Mouse (Mus musculus) midbrain, embryonic 12.5 days (tissue): Measurements from ENCODE around the gene Gm29094. TPM values are rescaled to one million over a fixed set of nuclear protein-coding genes. Genes with fewer than 3 reads are reported as not detected.
"Not testable (repeated sequence)": the region's sequence is repeated elsewhere in the genome, so short reads cannot be mapped to it uniquely, and the experiment has no call there.

Experiments used
- ATAC-seq: fragments of 200-750 bp; cut with Nextera tagmentation; 2 replicates; pipeline ENCODE4 v1.8.0; 2017; ENCODE audit warnings: low read depth, moderate TSS enrichment, moderate library complexity; ENCODE audit not compliant: low FRiP score
- H3K27ac ChIP-seq: fragments of 300-500 bp; sonication (generic); replicated peaks from 2 replicates; pipeline ENCODE4 v1.5.1; 2016; ENCODE audit warnings: mild to moderate bottlenecking
- H3K27me3 ChIP-seq: fragments of 300-500 bp; sonication (generic); 2 replicates; pipeline ENCODE4 v1.6.1; 2016; ENCODE audit warnings: mild to moderate bottlenecking
- H3K36me3 ChIP-seq: fragments of 300-500 bp; sonication (generic); 2 replicates; pipeline ENCODE4 v1.6.1; 2016
- H3K4me1 ChIP-seq: fragments of 300-500 bp; sonication (generic); 2 replicates; pipeline ENCODE4 v1.6.1; 2016
- H3K4me2 ChIP-seq: fragments of 300-500 bp; sonication (generic); replicated peaks from 2 replicates; pipeline ENCODE4 v1.6.1; 2016; ENCODE audit warnings: mild to moderate bottlenecking, moderate library complexity
- H3K4me3 ChIP-seq: fragments of 300-500 bp; sonication (generic); 2 replicates; pipeline ENCODE4 v1.5.1; 2016; ENCODE audit warnings: mild to moderate bottlenecking
- H3K9ac ChIP-seq: fragments of 300-500 bp; sonication (generic); replicated peaks from 2 replicates; pipeline ENCODE4 v1.6.1; 2016; ENCODE audit warnings: mild to moderate bottlenecking, moderate library complexity
- H3K9me3 ChIP-seq: fragments of 300-500 bp; sonication (generic); 2 replicates; pipeline ENCODE4 v1.6.1; 2016; ENCODE audit warnings: mild to moderate bottlenecking
- WGBS: fragments of 180-500 bp; shearing (Covaris S2); methylation state at CpG from one replicate; pipeline ENCODE4 v1.1.7; 2016; 5-methylcytosine and 5-hydroxymethylcytosine counted together
- polyA plus RNA-seq: library from polyadenylated mRNA; unstranded; fragments of >200 nt; fragmentation: Nextera tagmentation; extraction: Ambion mirVana; gene quantifications from 2 replicates; pipeline ENCODE4 v1.2.1, GENCODE M21; 2016

The Gm29094 gene
- polyA plus RNA-seq, 1 experiment from 2014 or later: not detected

DNA sequence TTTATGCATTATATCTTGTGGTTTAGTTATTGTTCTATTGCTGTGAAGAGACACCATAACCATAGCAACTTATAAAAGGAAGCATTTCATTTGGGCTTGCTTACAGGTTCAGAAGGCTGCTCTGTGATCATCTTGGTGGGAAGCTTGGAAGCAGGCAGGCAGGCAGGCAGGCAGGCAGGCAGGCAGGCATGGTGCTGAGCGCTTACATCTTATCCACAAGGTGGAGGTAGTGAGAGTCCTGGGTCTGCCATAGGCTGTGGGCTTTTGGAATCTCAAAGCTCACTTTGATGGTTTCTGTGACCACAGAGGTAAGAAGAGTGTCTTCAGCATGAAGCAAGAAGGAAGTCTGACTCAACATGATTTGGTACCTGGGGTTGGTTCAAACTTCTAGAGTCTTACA is 13.2 kb downstream of the Gm29094 start:
- peak; percentile 27 for ATAC-seq
- WGBS: 54% methylated on average over 1 of the region's 1 CpGs
- not testable (repeated sequence) for H3K4me3 ChIP-seq

DNA sequence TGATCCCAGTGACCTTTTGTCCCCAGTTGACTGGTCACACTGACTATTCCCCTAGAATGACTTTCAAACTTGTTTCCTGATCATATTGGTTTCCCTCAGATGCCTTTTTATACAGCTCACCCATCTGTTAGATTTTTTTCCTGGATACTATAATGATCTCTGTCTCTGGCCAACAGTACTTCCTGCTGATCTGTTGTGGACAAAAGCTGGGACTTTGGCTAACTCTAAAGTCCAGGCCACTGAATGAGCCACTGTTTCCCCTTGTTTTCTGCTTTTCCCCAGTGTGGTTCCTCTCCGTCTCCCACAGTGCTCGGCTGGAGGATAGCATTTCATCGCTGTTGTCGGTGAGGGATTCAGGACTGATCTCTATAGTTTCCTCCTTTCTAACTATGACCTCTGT is 19.0 kb downstream of the Gm29094 start:
- H3K9ac ChIP-seq, ATAC-seq, H3K27me3 ChIP-seq, H3K4me2 ChIP-seq, H3K4me1 ChIP-seq, H3K27ac ChIP-seq, H3K9me3 ChIP-seq, H3K36me3 ChIP-seq, H3K4me3 ChIP-seq: not testable (repeated sequence)
- WGBS: 87% methylated on average over 4 of the region's 4 CpGs

More for the DNA sequence above, 13.2 kb downstream of the Gm29094 start:
- H3K4me1 ChIP-seq, H3K9ac ChIP-seq, H3K9me3 ChIP-seq, H3K27me3 ChIP-seq, H3K36me3 ChIP-seq, H3K4me2 ChIP-seq, H3K27ac ChIP-seq: not testable (repeated sequence)

DNA sequence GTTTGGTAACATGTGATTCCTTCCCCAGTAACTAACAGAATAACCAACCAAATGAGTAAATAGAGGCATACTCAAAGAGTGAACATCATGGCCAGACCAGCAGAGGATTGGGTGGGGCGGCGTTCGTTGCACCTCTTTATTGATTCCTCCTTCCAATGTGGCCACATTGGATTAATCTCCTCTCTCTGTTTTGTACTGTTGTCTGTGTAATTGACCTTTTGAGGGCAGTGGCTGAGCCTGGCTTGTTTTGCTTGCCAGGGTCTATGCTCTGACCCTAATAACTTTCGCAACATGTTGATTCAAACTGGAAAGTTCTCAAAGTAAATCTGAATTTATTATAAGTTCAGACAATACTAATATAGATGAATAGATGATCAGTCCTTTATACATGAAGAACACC is 20.5 kb downstream of the Gm29094 start:
- H3K9ac ChIP-seq, H3K4me2 ChIP-seq, H3K36me3 ChIP-seq, H3K9me3 ChIP-seq, H3K27ac ChIP-seq, H3K4me1 ChIP-seq, H3K4me3 ChIP-seq, ATAC-seq, H3K27me3 ChIP-seq: not testable (repeated sequence)
- WGBS: 90% methylated on average over 3 of the region's 4 CpGs

DNA sequence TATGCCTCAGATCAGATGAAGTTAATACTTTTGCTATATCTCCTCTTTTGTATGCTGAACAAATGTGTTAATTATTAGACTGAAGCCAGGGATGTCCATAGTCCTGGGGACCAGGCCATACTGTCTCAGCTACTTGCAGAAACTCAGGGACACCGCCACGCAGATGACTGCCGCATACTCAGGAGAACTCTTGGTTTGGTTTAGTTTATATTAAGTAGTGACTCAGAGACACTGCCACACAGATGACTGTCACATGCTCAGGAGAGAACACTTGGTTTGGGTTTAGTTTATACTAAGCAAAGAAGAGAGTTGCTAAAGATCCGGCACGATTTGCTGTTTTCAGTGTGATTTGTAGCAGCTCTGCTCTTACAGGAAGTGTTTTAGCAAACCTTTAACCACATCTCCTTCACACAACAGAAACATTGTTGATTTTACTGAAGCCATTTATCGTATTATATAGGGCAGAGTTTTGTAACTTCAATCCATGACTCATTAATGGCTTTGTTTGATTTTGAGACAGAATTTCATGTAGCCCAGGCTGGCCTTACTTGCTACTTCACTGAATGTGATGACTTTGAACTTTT is 21.6 kb downstream of the Gm29094 start:
- ATAC-seq, H3K4me3 ChIP-seq, H3K36me3 ChIP-seq, H3K4me2 ChIP-seq, H3K27me3 ChIP-seq, H3K4me1 ChIP-seq, H3K9ac ChIP-seq, H3K9me3 ChIP-seq, H3K27ac ChIP-seq: not testable (repeated sequence)
- WGBS: 90% methylated on average over 6 of the region's 6 CpGs

DNA sequence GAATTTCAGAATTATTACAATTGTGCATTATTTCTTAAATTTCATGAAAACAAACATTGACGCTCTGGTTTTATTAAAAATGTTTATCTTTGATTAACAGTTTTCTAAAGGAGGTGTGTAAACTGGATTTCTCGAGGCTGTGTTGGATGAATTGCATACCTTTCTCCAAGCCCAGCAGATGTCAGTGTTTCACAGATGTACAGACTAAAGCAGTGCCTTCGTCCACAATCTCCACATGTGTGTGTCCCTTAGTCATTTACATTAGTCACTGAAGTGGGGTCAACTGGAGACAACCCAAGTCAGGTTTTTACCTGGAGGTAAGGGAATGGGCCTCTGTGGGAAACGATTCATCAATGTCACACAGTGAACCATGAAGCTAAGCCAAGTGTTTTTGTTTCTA is 26.9 kb downstream of the Gm29094 start:
- 61% methylated on average over 4 of the region's 4 CpGs for WGBS
- Histone ChIP-seq H3K4me2 (no peak overlapping the region), H3K4me1 (no peaks in the 10 kb centered on the region), H3K27me3 (no peaks in the 10 kb centered on the region), H3K9ac (no peak overlapping the region), H3K9me3 (no peaks in the 10 kb centered on the region), H3K4me3 (no peak overlapping the region), H3K36me3 (no peaks in the 10 kb centered on the region), H3K27ac (no peak overlapping the region)
- no peak for ATAC-seq

DNA sequence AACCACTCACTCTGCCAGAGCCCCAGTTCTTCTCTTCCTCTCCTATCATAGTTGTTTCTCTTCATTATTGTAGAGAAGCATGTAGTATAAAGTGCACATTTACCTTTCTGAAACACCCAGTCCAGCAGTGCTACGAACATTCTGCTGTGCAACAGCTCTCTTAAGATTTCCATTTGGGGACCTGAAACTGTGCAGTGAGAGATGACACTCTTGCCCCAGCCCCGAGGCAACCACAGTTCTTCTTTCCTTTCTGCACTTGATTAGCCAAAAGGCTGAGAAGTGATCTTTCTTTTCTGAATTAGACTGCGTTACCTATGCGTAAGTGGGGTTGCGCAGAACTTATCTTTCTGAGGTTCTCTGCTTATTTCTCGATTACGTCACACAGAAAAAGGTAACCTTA is 28.9 kb downstream of the Gm29094 start:
- no peaks in the 10 kb centered on the region for H3K27me3 ChIP-seq

DNA sequence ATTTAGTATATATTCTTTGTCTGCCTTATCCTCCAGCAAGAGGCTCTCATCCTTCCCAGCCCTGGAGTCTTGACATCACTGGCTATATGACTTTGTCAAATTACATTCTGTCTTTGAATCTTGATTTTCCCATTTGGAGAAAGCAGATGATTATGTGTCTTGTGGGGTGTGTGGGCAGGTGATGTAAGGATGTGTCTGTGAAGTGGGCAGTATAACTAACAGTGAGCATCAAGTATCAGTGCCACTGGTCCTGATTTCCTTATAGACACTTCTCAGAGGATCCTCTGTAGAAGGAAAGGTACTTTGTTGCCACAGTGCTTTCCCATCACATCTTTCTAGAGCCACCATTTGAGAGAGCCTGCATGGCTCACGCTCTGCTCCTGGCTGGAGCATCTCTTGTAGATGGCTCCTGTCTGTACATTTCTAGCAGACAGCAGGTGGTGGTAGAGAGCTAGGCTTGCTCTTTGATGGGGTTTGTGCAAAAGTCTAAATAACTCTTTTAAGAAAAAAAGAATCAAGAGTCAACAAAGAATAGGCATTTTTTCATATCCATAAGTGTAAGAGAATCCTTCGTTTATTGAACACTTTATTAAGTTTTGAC is 31.8 kb downstream of the Gm29094 start:
- H3K27ac ChIP-seq, H3K27me3 ChIP-seq, ATAC-seq, H3K9ac ChIP-seq, H3K4me1 ChIP-seq, H3K4me2 ChIP-seq, H3K36me3 ChIP-seq, H3K9me3 ChIP-seq, H3K4me3 ChIP-seq: not testable (repeated sequence)
- 72% methylated on average over 2 of the region's 2 CpGs for WGBS

More for the DNA sequence above, 28.9 kb downstream of the Gm29094 start:
- Histone ChIP-seq H3K36me3 (no peaks in the 10 kb centered on the region), H3K4me1 (no peaks in the 10 kb centered on the region), H3K4me2 (no peak overlapping the region), H3K9ac (no peak overlapping the region), H3K9me3 (no peaks in the 10 kb centered on the region), H3K27ac (no peak overlapping the region), H3K4me3 (no peak overlapping the region)
- WGBS: 94% methylated on average over 7 of the region's 7 CpGs
- ATAC-seq: no peak

DNA sequence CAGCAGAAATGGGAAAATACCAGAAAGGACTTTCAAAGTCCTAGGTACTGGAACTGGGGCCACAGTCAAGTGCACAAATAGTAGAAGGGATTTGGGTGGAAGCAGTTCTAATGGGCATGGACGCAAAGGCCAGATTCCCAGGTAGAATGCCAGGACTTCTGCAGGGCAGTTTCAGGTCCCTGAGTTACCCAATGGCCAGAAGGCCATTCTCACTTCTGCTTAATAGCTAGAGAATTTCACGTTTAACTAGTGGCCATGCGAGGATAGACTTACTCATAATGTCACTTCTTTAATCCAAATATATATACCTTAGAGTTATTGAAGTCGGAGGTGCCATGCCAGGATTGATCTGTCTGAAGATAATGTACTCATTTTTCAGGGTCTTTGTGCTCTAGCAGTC is 38.0 kb downstream of the Gm29094 start:
- H3K4me3 ChIP-seq, ATAC-seq, H3K36me3 ChIP-seq, H3K27ac ChIP-seq, H3K4me2 ChIP-seq, H3K9ac ChIP-seq, H3K9me3 ChIP-seq, H3K4me1 ChIP-seq, H3K27me3 ChIP-seq: not testable (repeated sequence)
- 89% methylated on average over 4 of the region's 4 CpGs for WGBS

DNA sequence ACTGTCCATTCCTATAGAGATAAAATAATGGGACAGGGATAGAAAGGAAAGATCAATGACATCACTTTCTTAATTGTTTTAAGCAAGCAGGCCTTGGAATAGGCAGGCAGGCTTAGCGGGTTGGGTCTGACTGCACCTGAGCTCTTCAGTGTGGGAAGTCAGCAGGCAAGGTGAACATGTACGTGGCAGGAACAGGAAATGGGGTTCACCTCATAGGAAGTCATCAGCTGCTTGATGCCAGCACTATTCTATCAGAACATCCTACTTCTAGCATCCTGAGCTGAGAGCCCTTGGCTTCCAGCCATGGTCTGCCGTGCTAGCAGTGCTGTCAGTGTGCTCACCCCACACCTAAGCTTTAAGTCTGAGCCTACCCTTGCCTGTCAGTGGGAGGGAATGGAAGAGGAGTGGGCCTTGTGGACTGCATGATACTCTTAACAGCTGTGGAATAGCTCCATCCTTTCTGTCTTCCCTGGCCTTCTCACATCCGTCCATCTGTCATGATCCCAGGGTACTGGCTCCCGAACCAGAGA is 39.9 kb downstream of the Gm29094 start:
- H3K9me3 ChIP-seq, ATAC-seq, H3K9ac ChIP-seq, H3K4me1 ChIP-seq, H3K27ac ChIP-seq, H3K36me3 ChIP-seq, H3K4me2 ChIP-seq, H3K4me3 ChIP-seq, H3K27me3 ChIP-seq: not testable (repeated sequence)
- 86% methylated on average over 4 of the region's 5 CpGs for WGBS

DNA sequence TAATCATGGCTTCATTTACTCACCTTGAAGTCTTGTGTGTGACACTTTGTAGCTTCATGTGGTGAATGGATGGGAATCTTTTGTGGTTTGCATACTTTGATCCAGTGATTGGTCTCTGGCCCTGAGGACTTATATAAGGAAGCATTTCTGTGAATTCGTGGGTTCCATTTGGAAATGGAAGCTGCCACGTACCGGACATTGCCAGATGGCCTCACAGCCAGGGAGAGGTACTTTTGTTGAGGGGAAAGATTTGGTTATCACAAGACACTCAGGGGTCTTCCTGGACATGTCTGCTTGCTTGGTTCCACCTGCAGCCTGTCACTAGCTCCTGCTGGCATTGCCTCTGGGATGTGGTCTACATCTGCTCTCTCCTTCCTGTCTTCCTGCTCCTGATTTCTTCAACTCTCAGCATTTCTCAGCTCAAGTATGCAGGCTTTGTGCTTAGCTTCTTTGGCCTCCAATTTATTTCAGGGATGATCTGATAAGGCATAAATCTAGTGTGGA is 41.4 kb downstream of the Gm29094 start:
- not testable (repeated sequence) for H3K4me3 ChIP-seq, H3K9ac ChIP-seq, H3K27me3 ChIP-seq, H3K36me3 ChIP-seq, H3K4me2 ChIP-seq, H3K9me3 ChIP-seq, H3K27ac ChIP-seq, ATAC-seq, H3K4me1 ChIP-seq
- WGBS: 89% methylated on average over 3 of the region's 3 CpGs

DNA sequence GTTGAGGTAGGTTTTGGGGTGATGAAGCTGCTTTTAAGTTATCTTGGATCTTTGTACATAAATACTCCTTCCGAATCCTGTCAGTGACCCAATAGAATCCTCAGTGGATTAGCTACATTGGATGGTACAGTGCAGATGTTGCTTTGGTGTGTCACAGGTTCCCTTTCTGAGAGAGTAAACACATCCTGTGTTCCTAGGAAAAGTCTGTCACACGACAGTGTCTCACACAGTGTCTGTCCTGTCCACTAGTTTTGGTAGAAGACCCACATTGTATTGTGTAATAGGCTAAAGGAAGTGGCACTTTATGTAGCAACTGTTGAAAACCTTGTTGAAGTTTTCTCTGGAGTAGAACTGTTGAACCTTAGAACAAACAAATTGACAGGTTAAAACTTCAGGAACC is 54.2 kb downstream of the Gm29094 start:
- Histone ChIP-seq H3K9ac (no peak overlapping the region), H3K27me3 (no peaks in the 10 kb centered on the region), H3K4me3 (no peak overlapping the region), H3K4me2 (no peak overlapping the region), H3K4me1 (no peaks in the 10 kb centered on the region), H3K27ac (no peak overlapping the region), H3K9me3 (no peaks in the 10 kb centered on the region), H3K36me3 (no peaks in the 10 kb centered on the region)
- no peak for ATAC-seq
- WGBS: 81% methylated on average over 2 of the region's 2 CpGs

DNA sequence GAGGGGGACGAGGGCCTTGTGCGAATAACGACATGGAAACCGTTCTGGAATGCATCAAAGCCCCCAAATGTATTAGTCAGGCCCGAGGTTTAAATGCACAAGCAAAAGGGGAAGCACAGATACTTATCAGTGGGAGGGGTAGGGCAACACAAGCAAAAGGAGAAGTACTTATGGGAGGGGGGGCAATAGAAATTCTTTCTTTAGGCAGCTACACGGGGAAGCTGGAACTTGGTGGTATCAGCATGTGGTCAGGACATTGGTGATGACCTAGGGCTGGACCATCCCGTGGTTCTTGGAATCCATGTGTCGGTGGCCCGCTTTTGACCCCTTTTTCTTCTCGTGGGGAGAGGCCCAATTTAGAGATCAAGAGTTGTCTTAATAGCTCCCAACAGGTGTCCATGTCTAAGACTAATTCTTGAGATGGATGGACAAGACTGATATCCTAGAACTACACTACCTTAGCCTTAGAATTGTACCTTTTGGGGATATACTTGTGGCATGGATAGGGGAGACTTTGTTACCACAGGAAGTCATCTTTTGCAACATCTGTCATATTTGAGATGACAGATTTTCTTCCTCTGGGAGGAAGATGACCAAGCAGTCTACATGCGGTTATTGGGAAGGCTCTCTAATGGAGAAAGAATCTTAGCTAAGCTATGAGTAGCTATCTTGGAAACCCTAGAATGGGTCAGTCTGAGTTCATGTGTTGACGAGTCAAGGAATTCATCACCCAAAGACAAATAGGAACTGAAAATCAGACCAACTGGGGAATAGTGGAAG is 57.6 kb downstream of the Gm29094 start:
- WGBS: 89% methylated on average over 12 of the region's 12 CpGs
- no peaks in the 10 kb centered on the region for H3K27me3 ChIP-seq
- no peak for ATAC-seq
- no peak overlapping the region for H3K27ac ChIP-seq
- no peaks in the 10 kb centered on the region for H3K9me3 ChIP-seq
- H3K4me2 ChIP-seq: no peak overlapping the region
- no peak overlapping the region for H3K9ac ChIP-seq
- no peaks in the 10 kb centered on the region for H3K4me1 ChIP-seq
- no peaks in the 10 kb centered on the region for H3K36me3 ChIP-seq
- H3K4me3 ChIP-seq: no peak overlapping the region
